Comparison of ENCODE assay signal across 10 mouse cellular contexts in the genomic region with DNA sequence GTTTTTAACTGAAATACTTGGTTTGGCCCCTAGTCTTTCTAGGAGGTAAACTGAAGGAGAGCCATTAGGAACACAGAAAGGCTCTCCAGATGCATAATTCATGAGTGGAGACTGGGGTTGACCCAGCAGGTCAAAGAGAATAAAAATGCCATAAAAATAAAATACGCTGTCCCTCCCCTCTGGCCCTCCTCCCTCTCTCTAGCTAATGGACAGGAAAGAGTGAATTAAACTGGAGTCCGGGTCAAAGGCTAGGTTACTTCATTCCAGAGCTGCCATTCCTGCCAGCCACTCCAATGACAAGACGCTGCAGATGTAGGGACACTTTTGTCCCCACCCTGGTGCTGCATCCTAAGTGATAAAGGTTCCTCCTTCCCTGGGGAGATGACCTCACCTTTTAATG.
DNase-seq lines count a peak whose midpoint lies in the region; ATAC-seq and TF ChIP-seq lines count a peak whose summit lies in the region.
"Had no signal": no experiment of that assay in that cellular context is flagged by ENCODE, and none has a peak within 500 bp of the region (broad histone marks: within the 10 kb centered on the region; RNA-seq: fewer than 3 reads in every experiment).

No protein-coding gene starts in this region.

- peak; percentile 15 for DNase-seq in liver, adult 2 months (ENCODE audit: extremely low read depth, low read depth, low spot score)
- DNase-seq in liver, result no peak
- DNase-seq in embryo, embryonic 9.5 days (ENCODE audit: extremely low spot score), result peak; percentile 64
- peak; percentile 41 for DNase-seq in kidney, postnatal 10 days
- no peak for DNase-seq in neural tube, embryonic 11.5 days (ENCODE audit: low spot score)
- no peak for DNase-seq in lung, adult 18-20 months
- no peak for DNase-seq in layer of hippocampus, adult 9-11 months
- no peak for DNase-seq in left cerebral cortex, adult 2 months (ENCODE audit: extremely low spot score in 1 of 2, low spot score in 2 of 2)
- DNase-seq: adrenal gland, adult 2 months; liver, embryonic 13.5 days had no signal

- H3K9ac ChIP-seq in liver, adult 2 months (ENCODE audit: low read depth, low read length), result no peak overlapping the region
- H3K9ac ChIP-seq in neural tube, embryonic 11.5 days (ENCODE audit: low read length), result no peak overlapping the region
- H3K9ac ChIP-seq: liver, embryonic 13.5 days had no signal

- intact Hi-C loops in left cerebral cortex, adult 2 months (cut with DNase I), result loop anchor here (5.0 kb wide), 1 partner anchor 723 kb away; no protein-coding TSS in a partner anchor

- no peak; the same call in 1 of the 2 replicates for ATAC-seq in neural tube, embryonic 11.5 days (ENCODE audit: insufficient read depth, low FRiP score, low TSS enrichment)

- no peak for TF ChIP-seq CTCF in liver, adult 2 months (IDR thresholded peaks at IDR 0.05; ENCODE audit: low read depth, low read length)
- TF ChIP-seq CTCF in left cerebral cortex, adult 2 months (IDR thresholded peaks at IDR 0.05), result no peak

- 0 out of 2 replicates have a peak overlapping the region, but pooled peaks have one; percentile 14 for H3K4me2 ChIP-seq in neural tube, embryonic 11.5 days (ENCODE audit: low read depth)

- no peak for TF ChIP-seq POLR2A in liver, adult 2 months (IDR thresholded peaks at IDR 0.05; ENCODE audit: extremely low read depth, insufficient read depth, low read length)

- H3K4me1 ChIP-seq in liver, adult 2 months (ENCODE audit: control insufficient read depth, insufficient read depth, low read length), result no peaks in the 10 kb centered on the region
- H3K4me1 ChIP-seq in neural tube, embryonic 11.5 days (ENCODE audit: control insufficient read depth, insufficient read depth, low read length), result peaks cover 14% of the 10 kb centered on the region

- no peaks in the 10 kb centered on the region for H3K79me2 ChIP-seq in liver, adult 2 months (ENCODE audit: control insufficient read depth, insufficient read depth, low read length)

- H3K27me3 ChIP-seq in liver, adult 2 months (ENCODE audit: control insufficient read depth, insufficient read depth, low read length), result no peaks in the 10 kb centered on the region
- H3K27me3 ChIP-seq in neural tube, embryonic 11.5 days (ENCODE audit: control insufficient read depth, insufficient read depth, low read length), result no peaks in the 10 kb centered on the region

- no peak overlapping the region for H3K4me3 ChIP-seq in liver, adult 2 months (ENCODE audit: insufficient read depth, low read depth, low read length)
- no peak overlapping the region for H3K4me3 ChIP-seq in neural tube, embryonic 11.5 days (ENCODE audit: low read depth, low read length)
- H3K4me3 ChIP-seq in left cerebral cortex, adult 2 months, result no peak overlapping the region
- H3K4me3 ChIP-seq: liver, embryonic 13.5 days had no signal

- H3K27ac ChIP-seq in liver, adult 2 months (replicated peaks; ENCODE audit: insufficient read depth, low read depth, low read length), result no peak overlapping the region
- no peak overlapping the region for H3K27ac ChIP-seq in neural tube, embryonic 11.5 days (ENCODE audit: low read depth, low read length)
- H3K27ac ChIP-seq in left cerebral cortex, adult 2 months, result no peak overlapping the region
- H3K27ac ChIP-seq: liver, embryonic 13.5 days had no signal

- WGBS in liver, adult 2 months, result 36% methylated on average over 3 of the region's 3 CpGs
- 6% methylated on average over 3 of the region's 3 CpGs for WGBS in neural tube, embryonic 11.5 days

- no peaks in the 10 kb centered on the region for H3K9me3 ChIP-seq in neural tube, embryonic 11.5 days (ENCODE audit: control insufficient read depth, low read length)
- H3K9me3 ChIP-seq: liver, embryonic 13.5 days had no signal

- H3K36me3 ChIP-seq in liver, adult 2 months (ENCODE audit: control insufficient read depth, insufficient read depth, low read length), result no peaks in the 10 kb centered on the region
- no peaks in the 10 kb centered on the region for H3K36me3 ChIP-seq in neural tube, embryonic 11.5 days (ENCODE audit: control insufficient read depth, insufficient read depth, low read length)
- H3K36me3 ChIP-seq: liver, embryonic 13.5 days had no signal

Comparison
In these comparisons a context has a peak if more than half of its experiments do, and no peak if none do; other contexts are left out.
1. DNase-seq: peak in liver, adult 2 months (single experiment), embryo, embryonic 9.5 days (single experiment) and kidney, postnatal 10 days (single experiment); none in liver (single experiment), neural tube, embryonic 11.5 days (single experiment), lung, adult 18-20 months (0 of 2), layer of hippocampus, adult 9-11 months (single experiment) and left cerebral cortex, adult 2 months (0 of 2).